Mouse (Mus musculus): ENCODE measurements around the gene Ptprb. TPM values are rescaled to one million over a fixed set of nuclear protein-coding genes. Genes with fewer than 3 reads are reported as not detected.
A peak's percentile ranks its signal among the peaks of the same experiment; 100 is the strongest.

Ptprb gene
- polyA plus RNA-seq, 1 experiment from 2014 or later: 5.4 TPM

DNA sequence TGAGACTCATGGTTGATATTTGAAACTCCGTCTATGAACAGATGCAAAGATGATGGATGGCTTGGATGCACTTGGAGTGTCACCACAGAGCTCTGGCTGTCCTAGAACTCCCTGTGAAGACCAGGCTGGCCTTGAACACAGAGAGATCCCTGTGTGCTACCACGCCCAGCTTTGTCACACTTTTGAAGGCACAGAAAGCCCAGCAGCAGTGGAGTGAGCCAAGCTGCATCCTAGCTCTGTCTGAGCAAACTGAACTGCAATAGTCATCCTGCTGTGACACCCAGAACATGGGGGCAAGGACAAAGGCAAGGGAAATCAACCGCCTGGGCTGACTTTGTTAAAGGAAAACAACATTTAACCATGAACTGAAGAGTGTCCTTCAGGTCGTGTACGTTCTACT lies 141.4 kb downstream of the Ptprb start:
- H3K4me3 ChIP-seq: no peak overlapping the region

DNA sequence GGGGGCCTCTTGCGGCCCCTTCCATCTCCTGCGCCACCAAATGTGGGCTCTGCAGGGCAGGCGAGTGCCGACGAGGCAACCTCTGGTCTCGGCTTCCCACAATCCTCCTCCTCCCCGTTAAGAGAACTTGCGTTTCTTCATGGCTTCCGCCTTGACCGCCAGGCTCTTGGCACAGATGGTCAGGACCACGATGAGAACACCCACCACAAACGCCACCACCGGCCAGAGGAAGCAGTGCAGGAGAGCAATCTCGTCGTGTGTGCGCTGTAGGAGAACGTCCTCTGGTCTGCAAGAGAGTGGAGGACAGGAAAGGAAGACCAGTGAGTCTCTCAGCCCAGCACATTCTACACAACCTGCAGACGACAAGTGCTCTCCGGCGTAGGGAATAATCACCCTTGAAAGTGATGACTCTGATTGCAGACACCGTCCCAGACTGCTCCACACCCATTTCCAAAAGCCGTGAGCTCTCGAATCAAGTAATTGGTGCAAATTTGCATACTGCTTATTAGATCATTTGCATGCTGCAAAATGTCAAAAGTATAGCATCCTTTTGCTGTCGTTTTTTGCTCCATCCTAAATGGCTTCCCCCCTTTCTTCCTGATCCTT lies 142.9 kb downstream of the Ptprb start:
- H3K4me1 ChIP-seq: peaks cover 10% of the 10 kb centered on the region; the same call in 1 of the 2 replicates
- no peaks in the 10 kb centered on the region for H3K27me3 ChIP-seq (ENCODE audit: insufficient read depth, poor library complexity, severe bottlenecking)
- no peaks in the 10 kb centered on the region; the same call in 1 of the 2 replicates for H3K9me3 ChIP-seq
- H3K36me3 ChIP-seq: 0 out of 2 replicates have a peak, but pooled peaks cover 5% of the 10 kb centered on the region
- H3K27ac ChIP-seq: no peak overlapping the region
- DNase-seq (ENCODE audit: low spot score): no peak
- WGBS: 60% methylated on average over 24 of the region's 24 CpGs
- peak overlapping the region; percentile 30; the same call in 1 of the 2 replicates for H3K4me3 ChIP-seq

More for the DNA sequence above, 141.4 kb downstream of the Ptprb start:
- DNase-seq (ENCODE audit: low spot score): no peak
- no peak overlapping the region for H3K27ac ChIP-seq
- H3K36me3 ChIP-seq: 0 out of 2 replicates have a peak, but pooled peaks cover 5% of the 10 kb centered on the region
- H3K4me1 ChIP-seq: peaks cover 10% of the 10 kb centered on the region; the same call in 1 of the 2 replicates
- 54% methylated on average over 5 of the region's 5 CpGs for WGBS
- H3K9me3 ChIP-seq: no peaks in the 10 kb centered on the region; the same call in 1 of the 2 replicates
- H3K27me3 ChIP-seq (ENCODE audit: insufficient read depth, poor library complexity, severe bottlenecking): no peaks in the 10 kb centered on the region

DNA sequence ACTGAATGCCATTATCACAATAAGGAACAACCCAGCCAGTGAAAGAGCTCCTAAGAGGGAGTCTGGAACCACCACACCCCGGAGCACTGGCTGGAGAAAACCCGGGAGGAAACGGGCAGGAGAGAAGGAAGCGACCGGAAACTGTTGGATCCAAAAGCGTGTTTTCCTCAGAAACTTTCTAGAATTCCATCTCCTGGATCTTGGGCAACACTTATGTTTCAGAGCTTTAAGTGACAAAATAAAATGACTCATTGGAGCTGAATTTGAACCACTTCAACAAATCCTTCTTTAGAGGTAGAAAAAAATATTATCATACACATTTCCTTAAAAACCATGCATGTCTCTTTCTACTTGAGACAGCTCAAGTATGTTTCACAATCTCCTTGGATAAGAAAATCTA lies 145.7 kb downstream of the Ptprb start:
- H3K4me1 ChIP-seq: peaks cover 10% of the 10 kb centered on the region; the same call in 1 of the 2 replicates
- 84% methylated on average over 6 of the region's 6 CpGs for WGBS

GRCm38 (mm10) chr10:116422551-116422950 lies 147.2 kb downstream of the Ptprb start:
- H3K4me3 ChIP-seq: no peak overlapping the region
- no peaks in the 10 kb centered on the region for H3K27me3 ChIP-seq (ENCODE audit: insufficient read depth, poor library complexity, severe bottlenecking)
- H3K4me1 ChIP-seq: peaks cover 4% of the 10 kb centered on the region; the same call in 1 of the 2 replicates
- DNase-seq (ENCODE audit: low spot score): no peak
- peaks cover 7% of the 10 kb centered on the region; the same call in 1 of the 2 replicates for H3K36me3 ChIP-seq
- WGBS: 71% methylated on average over 2 of the region's 2 CpGs
- no peak overlapping the region for H3K27ac ChIP-seq
- 0 out of 2 replicates have a peak, but pooled peaks cover 2% of the 10 kb centered on the region for H3K9me3 ChIP-seq

More for the DNA sequence above, 145.7 kb downstream of the Ptprb start:
- H3K27me3 ChIP-seq (ENCODE audit: insufficient read depth, poor library complexity, severe bottlenecking): no peaks in the 10 kb centered on the region
- no peak overlapping the region for H3K27ac ChIP-seq
- H3K36me3 ChIP-seq: 0 out of 2 replicates have a peak, but pooled peaks cover 5% of the 10 kb centered on the region
- H3K9me3 ChIP-seq: 0 out of 2 replicates have a peak, but pooled peaks cover 2% of the 10 kb centered on the region
- DNase-seq (ENCODE audit: low spot score): no peak
- no peak overlapping the region for H3K4me3 ChIP-seq

- no peaks in the 10 kb centered on the region for H3K27me3 ChIP-seq (ENCODE audit: insufficient read depth, poor library complexity, severe bottlenecking)
- no peaks in the 10 kb centered on the region for H3K4me1 ChIP-seq
- H3K27ac ChIP-seq: no peak overlapping the region
- H3K4me3 ChIP-seq: no peak overlapping the region
- no peak for DNase-seq (ENCODE audit: low spot score)
- WGBS: 82% methylated on average over 6 of the region's 6 CpGs
- H3K36me3 ChIP-seq: peaks cover 17% of the 10 kb centered on the region; the same call in 1 of the 2 replicates
- H3K9me3 ChIP-seq: 0 out of 2 replicates have a peak, but pooled peaks cover 5% of the 10 kb centered on the region
Measured at GRCm38 (mm10) chr10:116424921-116425320, 149.6 kb downstream of the Ptprb start.

DNA sequence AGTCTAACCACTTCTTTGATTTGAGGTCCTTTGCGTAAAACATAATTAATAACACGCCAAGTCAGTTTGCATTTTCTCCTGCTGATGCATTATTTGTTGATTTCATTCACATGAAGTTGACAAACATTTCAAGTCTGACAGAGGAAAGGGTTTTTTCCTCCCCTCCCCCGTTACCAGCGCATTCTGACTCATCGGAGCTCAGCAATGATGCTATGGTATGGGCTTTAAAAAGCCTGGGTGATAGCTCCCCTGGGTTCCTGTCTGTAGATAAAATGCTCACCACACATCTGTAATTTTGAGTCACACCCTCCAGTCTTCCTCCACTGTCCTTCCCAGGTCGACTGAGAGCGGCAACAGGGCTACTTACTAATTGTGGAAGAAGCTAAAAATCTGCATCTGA lies 150.9 kb downstream of the Ptprb start:
- Histone ChIP-seq H3K4me1 (no peaks in the 10 kb centered on the region), H3K27me3 (ENCODE audit: insufficient read depth, poor library complexity, severe bottlenecking) (no peaks in the 10 kb centered on the region), H3K9me3 (0 out of 2 replicates have a peak, but pooled peaks cover 5% of the 10 kb centered on the region), H3K36me3 (peaks cover 17% of the 10 kb centered on the region; the same call in 1 of the 2 replicates), H3K27ac (no peak overlapping the region), H3K4me3 (no peak overlapping the region)
- WGBS: 65% methylated on average over 7 of the region's 7 CpGs
- no peak for DNase-seq (ENCODE audit: low spot score)

GRCm38 (mm10) chr10:116428026-116428780 lies 152.9 kb downstream of the Ptprb start:
- no peak for DNase-seq (ENCODE audit: low spot score)
- Histone ChIP-seq H3K4me3 (no peak overlapping the region), H3K9me3 (0 out of 2 replicates have a peak, but pooled peaks cover 5% of the 10 kb centered on the region), H3K36me3 (peaks cover 14% of the 10 kb centered on the region; the same call in 1 of the 2 replicates), H3K27ac (no peak overlapping the region), H3K27me3 (ENCODE audit: insufficient read depth, poor library complexity, severe bottlenecking) (no peaks in the 10 kb centered on the region), H3K4me1 (no peaks in the 10 kb centered on the region)
- 91% methylated on average over 26 of the region's 26 CpGs for WGBS

DNA sequence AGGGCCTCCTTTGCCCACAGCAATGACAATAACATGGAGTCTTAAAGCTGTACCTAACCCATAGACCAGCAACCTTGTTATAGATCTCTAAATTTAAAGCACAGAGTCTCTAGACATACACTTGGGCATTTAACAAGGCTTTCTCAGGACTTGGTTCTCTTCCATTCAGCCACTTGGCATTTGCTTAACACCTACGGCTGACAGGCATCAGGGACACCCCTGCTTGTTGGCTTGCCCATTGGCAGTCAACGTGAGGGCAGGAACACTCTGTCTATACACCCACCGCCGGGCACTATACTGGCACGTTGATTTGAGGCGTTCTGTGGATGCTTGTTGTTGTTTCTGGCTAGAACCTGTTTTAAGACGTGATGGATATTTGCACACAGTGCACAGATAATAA lies 157.1 kb downstream of the Ptprb start:
- H3K27me3 ChIP-seq (ENCODE audit: insufficient read depth, poor library complexity, severe bottlenecking): no peaks in the 10 kb centered on the region
- H3K36me3 ChIP-seq: peaks cover 13% of the 10 kb centered on the region; the same call in 1 of the 2 replicates
- 82% methylated on average over 7 of the region's 7 CpGs for WGBS
- DNase-seq (ENCODE audit: low spot score): no peak
- peaks cover 5% of the 10 kb centered on the region; the same call in 1 of the 2 replicates for H3K4me1 ChIP-seq
- no peak overlapping the region for H3K27ac ChIP-seq
- no peak overlapping the region for H3K4me3 ChIP-seq
- H3K9me3 ChIP-seq: 0 out of 2 replicates have a peak, but pooled peaks cover 3% of the 10 kb centered on the region

GRCm38 (mm10) chr10:116435455-116435854 lies 160.1 kb downstream of the Ptprb start:
- Histone ChIP-seq H3K4me1 (peaks cover 11% of the 10 kb centered on the region), H3K36me3 (peaks cover 6% of the 10 kb centered on the region; the same call in 1 of the 2 replicates), H3K27ac (no peak overlapping the region), H3K9me3 (peaks cover 9% of the 10 kb centered on the region), H3K4me3 (no peak overlapping the region), H3K27me3 (ENCODE audit: insufficient read depth, poor library complexity, severe bottlenecking) (no peaks in the 10 kb centered on the region)
- 92% methylated on average over 12 of the region's 12 CpGs for WGBS
- no peak for DNase-seq (ENCODE audit: low spot score)

Other genes with a start within 250 kb of the Ptprb start
- gene 4933416C03Rik, start 161.6 kb upstream of the Ptprb start, polyA plus RNA-seq (2016; fragmentation: Nextera tagmentation; extraction: Ambion mirVana): not detected in 2 replicates
- 5.0 and 8.0 TPM in 2 replicates for gene Kcnmb4, start 198.4 kb downstream of the Ptprb start, polyA plus RNA-seq (2016; fragmentation: Nextera tagmentation; extraction: Ambion mirVana)

Measured in heart, embryonic 10.5 days (tissue).